Mouse (Mus musculus): ENCODE data around the gene Nefh.
A peak's percentile ranks its signal among the peaks of the same experiment; 100 is the strongest.

Gene Nefh

GRCm38 (mm10) chr11:4949256-4950044 lies 1.6 kb upstream of the Nefh start:
- DNase-seq = peak; percentile 38

GRCm38 (mm10) chr11:4948792-4949191 lies 928 bp upstream of the Nefh start:
- DNase-seq = no peak

- DNase-seq = peak; percentile 85
Observed at GRCm38 (mm10) chr11:4946947-4947812, 684 bp downstream of the Nefh start.

- no peak for DNase-seq
Observed at GRCm38 (mm10) chr11:4946530-4946929, 1.3 kb downstream of the Nefh start.

GRCm38 (mm10) chr11:4936243-4936642 lies 11.6 kb downstream of the Nefh start:
- DNase-seq = no peak

DNA sequence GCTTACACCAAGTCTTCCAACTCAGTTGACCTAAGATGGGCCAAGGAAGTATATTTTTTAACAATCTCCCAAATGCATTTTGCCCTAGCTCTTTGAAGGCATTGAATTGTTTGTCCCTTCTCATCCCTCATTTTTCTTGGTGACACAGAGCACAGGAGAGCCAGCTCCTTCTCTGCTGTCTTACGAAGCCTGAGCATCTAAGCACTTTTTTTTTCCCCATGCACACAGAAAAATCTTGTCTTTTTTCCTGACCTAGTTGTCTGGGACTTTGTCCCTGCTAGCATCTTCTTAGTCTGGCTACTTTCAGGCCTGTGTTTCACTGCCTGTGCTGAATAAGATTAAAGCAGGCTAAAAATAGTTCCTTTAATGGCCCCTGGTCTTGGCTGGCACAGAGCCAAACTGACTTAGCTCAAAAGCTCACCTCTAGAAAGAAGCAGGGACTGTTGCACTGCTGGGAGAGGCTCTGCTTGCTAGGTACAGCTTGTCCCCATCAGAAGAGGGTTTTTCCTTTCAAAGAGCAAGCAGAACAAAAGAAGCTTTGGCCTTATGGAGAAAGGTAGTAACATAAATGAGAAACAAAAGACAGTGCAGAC lies 16.8 kb downstream of the Nefh start:
- no peak for DNase-seq

DNA sequence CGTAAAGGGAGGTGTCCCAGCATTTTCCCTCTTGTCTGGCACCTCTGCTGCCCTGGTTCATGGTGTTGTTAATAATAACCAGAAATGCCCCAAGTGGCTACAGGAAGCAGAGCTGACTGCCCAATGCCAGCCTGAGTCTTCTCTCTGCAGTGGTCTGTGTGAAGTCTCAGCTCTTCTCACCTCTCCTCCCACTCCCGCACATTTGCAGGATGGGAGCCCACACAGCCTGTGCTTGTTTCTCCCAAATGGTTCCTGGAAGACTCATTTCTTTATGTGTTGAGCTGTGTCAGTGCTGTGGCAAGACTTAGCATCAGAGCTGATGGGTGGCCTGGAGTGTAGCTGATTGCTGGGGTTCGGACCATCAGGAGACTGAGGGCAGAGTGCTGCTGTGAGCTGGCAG lies 20.6 kb downstream of the Nefh start:
- no peak for DNase-seq

DNA sequence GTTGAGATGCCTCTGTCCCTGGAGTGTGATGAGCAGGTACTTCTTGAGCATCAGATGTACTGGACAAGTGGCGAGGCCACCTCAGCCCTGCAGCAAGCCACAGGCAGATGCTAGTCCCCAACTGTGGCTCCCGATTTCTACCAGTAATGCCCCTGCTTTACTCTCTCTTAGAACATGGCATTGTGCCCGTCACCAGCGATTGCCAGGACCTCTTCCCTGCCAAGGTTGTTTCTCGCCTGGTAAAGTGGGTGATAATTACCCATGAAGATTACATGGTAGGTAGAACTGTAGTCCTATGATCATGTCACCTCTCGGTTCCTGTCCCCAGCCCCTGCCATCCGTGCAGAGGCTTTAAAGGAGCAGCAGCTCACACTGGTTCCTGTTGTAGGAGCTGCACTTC lies 26.1 kb downstream of the Nefh start:
- no peak for DNase-seq

GRCm38 (mm10) chr11:4921281-4921680 lies 26.6 kb downstream of the Nefh start:
- DNase-seq = no peak

DNA sequence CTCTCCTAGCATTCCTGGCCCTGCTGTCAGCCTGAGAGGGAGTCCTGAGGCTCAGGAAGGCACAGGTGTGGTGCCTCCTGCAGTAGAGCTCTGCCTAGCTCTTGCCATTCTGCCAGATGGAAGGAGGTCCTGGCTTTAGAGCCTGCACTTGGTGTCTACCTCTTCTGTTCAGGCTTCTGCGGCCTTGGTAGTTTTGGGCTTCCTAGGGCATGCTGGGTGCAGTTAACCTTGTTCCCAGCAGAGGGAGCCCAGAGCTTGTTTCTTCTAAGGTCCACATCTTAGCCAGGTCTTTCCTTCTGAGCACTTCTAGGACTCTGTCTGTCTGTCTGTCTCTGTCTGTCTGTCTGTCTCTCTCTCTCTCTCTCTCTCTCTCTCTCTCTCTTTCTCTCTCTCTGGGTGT lies 31.8 kb downstream of the Nefh start:
- peak; percentile 70 for DNase-seq

DNA sequence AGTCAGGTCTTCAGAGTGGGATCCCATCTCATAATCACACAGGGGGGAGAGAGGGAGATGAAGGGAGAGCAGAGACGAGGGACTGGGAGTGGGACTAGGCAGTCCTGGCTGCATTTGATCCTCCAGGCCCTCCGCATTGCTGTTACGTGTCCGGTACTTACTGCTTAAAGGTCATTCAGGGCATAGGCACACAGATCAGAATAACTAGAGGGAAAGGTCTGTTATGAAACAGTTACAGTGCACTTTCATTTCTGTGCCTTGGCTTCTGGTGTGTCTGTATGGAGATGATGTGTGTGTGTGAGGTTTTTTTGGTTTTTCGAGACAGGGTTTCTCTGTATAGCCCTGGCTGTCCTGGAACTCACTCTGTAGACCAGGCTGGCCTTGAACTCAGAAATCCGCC lies 41.6 kb downstream of the Nefh start:
- no peak for DNase-seq

DNA sequence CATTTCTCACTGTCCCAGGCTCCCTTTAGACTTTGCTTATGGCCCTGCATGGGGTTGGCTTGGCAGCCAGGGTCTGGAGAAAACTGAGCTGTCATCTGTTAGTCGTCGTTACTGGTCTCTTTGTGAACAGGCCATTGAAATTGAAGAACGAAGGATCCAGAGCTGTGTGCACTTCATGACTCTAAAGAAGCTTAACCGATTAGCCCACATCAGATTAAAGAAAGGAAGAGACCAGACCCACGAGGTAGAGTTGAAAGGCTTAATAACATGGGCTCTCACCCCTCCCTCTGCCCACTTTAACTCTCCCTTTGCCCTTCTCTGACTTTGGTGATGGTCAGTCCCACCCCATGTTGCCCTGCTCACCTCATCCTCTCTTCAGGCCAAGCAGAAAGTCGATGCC lies 45.9 kb downstream of the Nefh start:
- DNase-seq = no peak

GRCm38 (mm10) chr11:4900437-4900836 lies 47.4 kb downstream of the Nefh start:
- no peak for DNase-seq

- DNase-seq = peak; percentile 78
Observed at GRCm38 (mm10) chr11:4894848-4895816, 52.7 kb downstream of the Nefh start, which contains the start of gene Thoc5. Gene Thoc5 (plus strand): TSS chr11:4895320.
